Mouse (Mus musculus): ENCODE data around the gene Cct5.

GRCm38 (mm10) chr15:31592531-31592930 is 9.1 kb downstream of the Cct5 start:
- TF ChIP-seq CTCF (IDR thresholded peaks at IDR 0.05; ENCODE audit: control insufficient read depth, insufficient read depth, low read length) (no peak), POLR2A (IDR thresholded peaks at IDR 0.05; ENCODE audit: borderline replicate concordance, control insufficient read depth, low read depth, low read length) (no peak)
